Mouse (Mus musculus) ES-E14 (cell line): Measurements from ENCODE around the gene Dcaf5. TPM values are rescaled to one million over a fixed set of nuclear protein-coding genes. Genes with fewer than 3 reads are reported as not detected.

Experiments
- DNase-seq: peaks from one replicate; pipeline ENCODE4 v3.0.0-alpha.2; 2013; ENCODE audit warnings: low read depth, low spot score
- H3K27ac ChIP-seq: 2 replicates; pipeline ENCODE4 v1.5.1; 2012; ENCODE audit warnings: low read depth, mild to moderate bottlenecking, low read length, moderate library complexity, mixed read lengths; ENCODE audit not compliant: poor library complexity, insufficient read depth, severe bottlenecking
- H3K36me3 ChIP-seq: 2 replicates; pipeline ENCODE4 v1.6.1; 2012; ENCODE audit warnings: mild to moderate bottlenecking, low read length, moderate library complexity, mixed read lengths; ENCODE audit not compliant: control insufficient read depth, poor library complexity, insufficient read depth, severe bottlenecking
- H3K4me1 ChIP-seq, 2 experiments: fragments of 150-350 bp in 1 of 2; sonication (generic) in 1 of 2; 2 replicates each; pipeline ENCODE4 v1.6.1; 2012; ENCODE audit warnings: low read length in 2 of 2, mild to moderate bottlenecking in 1 of 2, mixed read lengths in 1 of 2; ENCODE audit not compliant: control insufficient read depth in 2 of 2, insufficient read depth in 2 of 2, poor library complexity in 1 of 2
- H3K4me3 ChIP-seq, 2 experiments: fragments of 150-350 bp in 1 of 2; sonication (generic) in 1 of 2; 2 replicates each; pipeline ENCODE4 v1.5.1; 2012; ENCODE audit warnings: low read length in 2 of 2, low read depth in 1 of 2, mild to moderate bottlenecking in 1 of 2, mixed read lengths in 1 of 2; ENCODE audit not compliant: insufficient read depth in 1 of 2, poor library complexity in 1 of 2, severe bottlenecking in 1 of 2
- H3K9ac ChIP-seq: 2 replicates; pipeline ENCODE4 v1.6.1; 2012; ENCODE audit warnings: low read depth, mild to moderate bottlenecking, low read length, mixed read lengths; ENCODE audit not compliant: poor library complexity, insufficient read depth, severe bottlenecking
- H3K9me3 ChIP-seq: fragments of 150-350 bp; sonication (generic); 2 replicates; pipeline ENCODE4 v1.6.1; 2012; ENCODE audit warnings: low read depth, mild to moderate bottlenecking, low read length; ENCODE audit not compliant: control insufficient read depth, insufficient read depth
- CHD2 ChIP-seq: IDR thresholded peaks from 2 replicates; pipeline ENCODE4 v1.6.1; 2014; ENCODE audit warnings: mild to moderate bottlenecking, low read depth, low read length, inconsistent platforms
- HCFC1 ChIP-seq: IDR thresholded peaks from 2 replicates; pipeline ENCODE4 v1.6.1; 2012; ENCODE audit warnings: low read length, inconsistent platforms, borderline replicate concordance; ENCODE audit not compliant: insufficient read depth
- MAFK ChIP-seq: IDR thresholded peaks from 2 replicates; pipeline ENCODE4 v1.6.1; 2014; ENCODE audit warnings: mild to moderate bottlenecking, low read depth, low read length, inconsistent platforms; ENCODE audit not compliant: insufficient read depth
- ZC3H11A ChIP-seq: IDR thresholded peaks from 2 replicates; pipeline ENCODE4 v1.6.1; 2012; ENCODE audit warnings: low read depth, mild to moderate bottlenecking, inconsistent platforms, low read length, borderline replicate concordance
- ZNF384 ChIP-seq: IDR thresholded peaks from 2 replicates; pipeline ENCODE4 v1.6.1; 2012; ENCODE audit warnings: low read depth, low read length, inconsistent platforms
- in situ Hi-C, 2 experiments: fragments of 600-800 bp; cut with MboI; formaldehyde crosslinking; loops; one replicate each; pipeline ENCODE4 v1.15.1; 2025; ENCODE audit warnings: low sequenced_read_pairs in 2 of 2, inconsistent platforms in 1 of 2; ENCODE audit not compliant: unreplicated experiment in 2 of 2
- total RNA-seq: library from RNA; depleted of rRNA; stranded (reverse); fragments of 300-350 nt; gene quantifications from 2 replicates; pipeline ENCODE4 v1.2.3, GENCODE M21; 2012

The Dcaf5 gene
- total RNA-seq, 1 experiment: 9.0 TPM

GRCm38 (mm10) chr12:80399147-80399546, 37.3 kb downstream of the Dcaf5 start:
- Histone ChIP-seq H3K9me3 (no peaks in the 10 kb centered on the region), H3K9ac (no peak overlapping the region), H3K27ac (no peak overlapping the region), H3K4me3 (no peak overlapping the region), H3K4me1 (no peaks in the 10 kb centered on the region), H3K36me3 (peaks cover 13% of the 10 kb centered on the region)
- in situ Hi-C loops: no loop called here
- TF ChIP-seq CHD2 (no peak), ZNF384 (no peak), HCFC1 (no peak)
- no peak for DNase-seq

GRCm38 (mm10) chr12:80396397-80396796, 40.0 kb downstream of the Dcaf5 start:
- Histone ChIP-seq H3K27ac (no peak overlapping the region), H3K9me3 (no peaks in the 10 kb centered on the region), H3K36me3 (peaks cover 13% of the 10 kb centered on the region), H3K4me3 (no peak overlapping the region), H3K4me1 (no peaks in the 10 kb centered on the region), H3K9ac (no peak overlapping the region)
- in situ Hi-C loops: no loop called here
- TF ChIP-seq ZNF384: no peak
- TF ChIP-seq MAFK: no peak
- no peak for TF ChIP-seq CHD2
- TF ChIP-seq HCFC1: no peak
- TF ChIP-seq ZC3H11A: no peak
- DNase-seq: no peak

GRCm38 (mm10) chr12:80395270-80395669, 41.1 kb downstream of the Dcaf5 start:
- H3K27ac ChIP-seq: no peak overlapping the region
- H3K4me3 ChIP-seq: no peak overlapping the region
- TF ChIP-seq MAFK: no peak
- no peak for TF ChIP-seq CHD2
- no peak for TF ChIP-seq ZNF384
- no peak overlapping the region for H3K9ac ChIP-seq
- in situ Hi-C loops: no loop called here
- no peak for DNase-seq
- peaks cover 13% of the 10 kb centered on the region for H3K36me3 ChIP-seq
- H3K4me1 ChIP-seq: no peaks in the 10 kb centered on the region
- H3K9me3 ChIP-seq: no peaks in the 10 kb centered on the region

GRCm38 (mm10) chr12:80394045-80394444, 42.4 kb downstream of the Dcaf5 start:
- no peaks in the 10 kb centered on the region for H3K4me1 ChIP-seq
- no peak overlapping the region for H3K9ac ChIP-seq
- H3K9me3 ChIP-seq: no peaks in the 10 kb centered on the region
- H3K36me3 ChIP-seq: peaks cover 13% of the 10 kb centered on the region
- in situ Hi-C loops: no loop called here
- no peak for DNase-seq
- TF ChIP-seq MAFK (no peak), ZC3H11A (no peak), CHD2 (no peak), ZNF384 (no peak), HCFC1 (no peak)
- no peak overlapping the region for H3K4me3 ChIP-seq
- no peak overlapping the region for H3K27ac ChIP-seq

GRCm38 (mm10) chr12:80389448-80389847, 47.0 kb downstream of the Dcaf5 start:
- Histone ChIP-seq H3K9ac (no peak overlapping the region), H3K4me1 (no peaks in the 10 kb centered on the region), H3K36me3 (peaks cover 4% of the 10 kb centered on the region), H3K4me3 (no peak overlapping the region), H3K27ac (no peak overlapping the region), H3K9me3 (no peaks in the 10 kb centered on the region)
- TF ChIP-seq ZC3H11A (peak; percentile 43; the same call in 1 of the 2 replicates), HCFC1 (no peak)
- DNase-seq: peak; percentile 19
- in situ Hi-C loops: no loop called here
